Mouse (Mus musculus) lung, postnatal 0 days (tissue): ENCODE measurements around the gene Cntrob. TPM values are rescaled to one million over a fixed set of nuclear protein-coding genes. Genes with fewer than 3 reads are reported as not detected.
A peak's percentile ranks its signal among the peaks of the same experiment; 100 is the strongest.

Experiments
- ATAC-seq: fragments of 200-750 bp; cut with Nextera tagmentation; 2 replicates; pipeline ENCODE4 v1.8.0; 2017; ENCODE audit warnings: moderate library complexity
- DNase-seq: peaks from one replicate; pipeline ENCODE4 v3.0.0-alpha.2; 2016; ENCODE audit warnings: low spot score
- H3K27ac ChIP-seq: fragments of 300-500 bp; sonication (generic); 2 replicates; pipeline ENCODE4 v1.5.1; 2014; ENCODE audit warnings: antibody characterized with exemption, mild to moderate bottlenecking, low read length, mixed read lengths
- H3K27me3 ChIP-seq: fragments of 300-500 bp; sonication (generic); replicated peaks from 2 replicates; pipeline ENCODE4 v1.6.1; 2014; ENCODE audit warnings: low read length, mixed read lengths; ENCODE audit not compliant: insufficient read depth
- H3K36me3 ChIP-seq: fragments of 300-500 bp; sonication (generic); 2 replicates; pipeline ENCODE4 v1.6.1; 2014; ENCODE audit warnings: low read length, mixed read lengths; ENCODE audit not compliant: insufficient read depth
- H3K4me1 ChIP-seq: fragments of 300-500 bp; sonication (generic); 2 replicates; pipeline ENCODE4 v1.6.1; 2014; ENCODE audit warnings: antibody characterized with exemption, low read depth, low read length, mixed read lengths; ENCODE audit not compliant: insufficient read depth
- H3K4me2 ChIP-seq: fragments of 300-500 bp; sonication (generic); replicated peaks from 2 replicates; pipeline ENCODE4 v1.6.1; 2014; ENCODE audit warnings: low read depth, mild to moderate bottlenecking, low read length, moderate library complexity, mixed read lengths
- H3K4me3 ChIP-seq: fragments of 300-500 bp; sonication (generic); 2 replicates; pipeline ENCODE4 v1.5.1; 2014; ENCODE audit warnings: low read depth, low read length
- H3K9ac ChIP-seq: fragments of 300-500 bp; sonication (generic); replicated peaks from 2 replicates; pipeline ENCODE4 v1.6.1; 2014; ENCODE audit warnings: low read depth, mild to moderate bottlenecking
- H3K9me3 ChIP-seq: fragments of 300-500 bp; sonication (generic); 2 replicates; pipeline ENCODE4 v1.6.1; 2016; ENCODE audit warnings: low read length, mixed read lengths
- CTCF ChIP-seq: IDR thresholded peaks from 2 replicates; pipeline ENCODE4 v1.5.1; 2016; ENCODE audit warnings: antibody characterized with exemption, mild to moderate bottlenecking
- EP300 ChIP-seq: IDR thresholded peaks from 2 replicates; pipeline ENCODE4 v1.6.1; 2016; ENCODE audit warnings: antibody characterized with exemption, mild to moderate bottlenecking, control low read depth
- WGBS: fragments of 180-500 bp; shearing (Covaris S2); extraction: QIAGEN DNeasy Blood & Tissue Kit; methylation state at CpG from one replicate; pipeline ENCODE4 v1.1.7; 2014; 5-methylcytosine and 5-hydroxymethylcytosine counted together
- polyA plus RNA-seq: library from polyadenylated mRNA; unstranded; fragments of >200 nt; fragmentation: Nextera tagmentation; extraction: Ambion mirVana; gene quantifications from 2 replicates; pipeline ENCODE4 v1.2.1, GENCODE M21; 2015

Cntrob gene
- polyA plus RNA-seq, 1 experiment from 2014 or later = 5.0 TPM

GRCm38 (mm10) chr11:69267341-69267740, 56.2 kb downstream of the Cntrob start:
- peak; percentile 58 for DNase-seq
- ATAC-seq = no peak
- Histone ChIP-seq H3K4me2 (no peak overlapping the region), H3K9me3 (no peaks in the 10 kb centered on the region), H3K9ac (no peak overlapping the region), H3K27ac (no peak overlapping the region), H3K4me1 (no peaks in the 10 kb centered on the region), H3K36me3 (no peaks in the 10 kb centered on the region), H3K27me3 (0 out of 2 replicates have a peak, but pooled peaks cover 5% of the 10 kb centered on the region), H3K4me3 (no peak overlapping the region)
- no peak for TF ChIP-seq EP300
- TF ChIP-seq CTCF = peak; percentile 67
- WGBS = 31% methylated on average over 7 of the region's 7 CpGs

GRCm38 (mm10) chr11:69266253-69266652, 57.3 kb downstream of the Cntrob start:
- no peak overlapping the region for H3K27ac ChIP-seq
- no peak overlapping the region for H3K4me3 ChIP-seq
- H3K9me3 ChIP-seq = no peaks in the 10 kb centered on the region
- 0 out of 2 replicates have a peak, but pooled peaks cover 5% of the 10 kb centered on the region for H3K27me3 ChIP-seq
- H3K36me3 ChIP-seq = no peaks in the 10 kb centered on the region
- H3K9ac ChIP-seq = no peak overlapping the region
- no peaks in the 10 kb centered on the region for H3K4me1 ChIP-seq
- TF ChIP-seq EP300 (no peak), CTCF (no peak)
- H3K4me2 ChIP-seq = no peak overlapping the region
- WGBS = 4% methylated on average over 10 of the region's 10 CpGs
- DNase-seq (peak; percentile 33), ATAC-seq (no peak)

- H3K27ac ChIP-seq = no peak overlapping the region
Observed at GRCm38 (mm10) chr11:69265410-69265809, 58.2 kb downstream of the Cntrob start.

GRCm38 (mm10) chr11:69264276-69264675, 59.3 kb downstream of the Cntrob start:
- ATAC-seq (no peak), DNase-seq (no peak)
- Histone ChIP-seq H3K4me1 (no peaks in the 10 kb centered on the region), H3K4me3 (no peak overlapping the region), H3K27me3 (0 out of 2 replicates have a peak, but pooled peaks cover 5% of the 10 kb centered on the region), H3K27ac (no peak overlapping the region), H3K9me3 (no peaks in the 10 kb centered on the region), H3K4me2 (no peak overlapping the region), H3K36me3 (no peaks in the 10 kb centered on the region), H3K9ac (no peak overlapping the region)
- 47% methylated on average over 2 of the region's 2 CpGs for WGBS
- no peak for TF ChIP-seq CTCF
- TF ChIP-seq EP300 = no peak

More at GRCm38 (mm10) chr11:69265410-69265809, 58.2 kb downstream of the Cntrob start:
- no peak overlapping the region for H3K9ac ChIP-seq
- H3K4me3 ChIP-seq = no peak overlapping the region
- H3K4me1 ChIP-seq = no peaks in the 10 kb centered on the region
- no peaks in the 10 kb centered on the region for H3K9me3 ChIP-seq
- ATAC-seq (no peak), DNase-seq (no peak)
- no peaks in the 10 kb centered on the region for H3K36me3 ChIP-seq
- TF ChIP-seq CTCF = no peak
- no peak for TF ChIP-seq EP300
- no peak overlapping the region for H3K4me2 ChIP-seq
- H3K27me3 ChIP-seq = 0 out of 2 replicates have a peak, but pooled peaks cover 5% of the 10 kb centered on the region
- 61% methylated on average over 9 of the region's 9 CpGs for WGBS

- H3K4me1 ChIP-seq = no peaks in the 10 kb centered on the region
- no peaks in the 10 kb centered on the region for H3K27me3 ChIP-seq
- 100% methylated on average over 1 of the region's 1 CpGs for WGBS
- H3K36me3 ChIP-seq = no peaks in the 10 kb centered on the region
- ATAC-seq (no peak), DNase-seq (no peak)
- H3K4me3 ChIP-seq = no peak overlapping the region
- H3K9ac ChIP-seq = no peak overlapping the region
- no peak overlapping the region for H3K4me2 ChIP-seq
- TF ChIP-seq EP300 = no peak
- TF ChIP-seq CTCF = no peak
- no peak overlapping the region for H3K27ac ChIP-seq
- no peaks in the 10 kb centered on the region for H3K9me3 ChIP-seq
Observed at GRCm38 (mm10) chr11:69260111-69260510, 63.5 kb downstream of the Cntrob start.

- DNase-seq (peak; percentile 68), ATAC-seq (peak; percentile 77)
- TF ChIP-seq CTCF = peak; percentile 89
- TF ChIP-seq EP300 = no peak
- no peak overlapping the region for H3K9ac ChIP-seq
- WGBS = 57% methylated on average over 5 of the region's 5 CpGs
- no peaks in the 10 kb centered on the region for H3K4me1 ChIP-seq
- H3K36me3 ChIP-seq = no peaks in the 10 kb centered on the region
- H3K9me3 ChIP-seq = no peaks in the 10 kb centered on the region
- no peak overlapping the region for H3K4me3 ChIP-seq
- H3K27ac ChIP-seq = no peak overlapping the region
- no peaks in the 10 kb centered on the region for H3K27me3 ChIP-seq
- H3K4me2 ChIP-seq = no peak overlapping the region
Observed at GRCm38 (mm10) chr11:69258287-69258686, 65.3 kb downstream of the Cntrob start.

GRCm38 (mm10) chr11:69257807-69258206, 65.8 kb downstream of the Cntrob start:
- WGBS = 45% methylated on average over 4 of the region's 4 CpGs
- no peaks in the 10 kb centered on the region for H3K9me3 ChIP-seq
- no peaks in the 10 kb centered on the region for H3K36me3 ChIP-seq
- DNase-seq = peak; percentile 79
- no peaks in the 10 kb centered on the region for H3K4me1 ChIP-seq
- no peak overlapping the region for H3K27ac ChIP-seq
- H3K4me2 ChIP-seq = no peak overlapping the region
- ATAC-seq = peak; percentile 57
- no peak overlapping the region for H3K9ac ChIP-seq
- TF ChIP-seq CTCF = peak; percentile 64
- TF ChIP-seq EP300 = 0 out of 2 replicates have a peak, but pooled peaks have one; percentile 28
- no peaks in the 10 kb centered on the region for H3K27me3 ChIP-seq
- no peak overlapping the region for H3K4me3 ChIP-seq
